Mouse (Mus musculus) neural tube, postnatal 0 days (tissue): ENCODE data around the gene En2. TPM values are rescaled to one million over a fixed set of nuclear protein-coding genes. Genes with fewer than 3 reads are reported as not detected.

Source experiments
- polyA plus RNA-seq: library from polyadenylated mRNA; unstranded; fragments of >200 nt; fragmentation: Nextera tagmentation; extraction: Ambion mirVana; gene quantifications from 2 replicates; pipeline ENCODE4 v1.2.1, GENCODE M21; 2015

Gene En2
- polyA plus RNA-seq, result not detected in 2 replicates

GRCm38 (mm10) chr5:28165358-28166255 lies at the start of gene En2:
Gene En2 (plus strand): TSS chr5:28165694.

Other genes with a start within 250 kb of the En2 start
- 75.1 and 83.2 TPM in 2 replicates for gene Insig1, start 94.3 kb upstream of the En2 start, polyA plus RNA-seq
- gene Cnpy1, start 80.1 kb downstream of the En2 start, polyA plus RNA-seq, result 0.10 TPM in 1 of 2 replicates, not detected in the other
- gene Rbm33, start 151.4 kb downstream of the En2 start, polyA plus RNA-seq, result 12.0 and 12.3 TPM in 2 replicates